Mouse (Mus musculus): ENCODE results near the gene Zfp536.

GRCm38 (mm10) chr7:37433156-37433555 lies 340.3 kb downstream of the Zfp536 start:
- TF ChIP-seq CTCF (IDR thresholded peaks at IDR 0.05; ENCODE audit: extremely low read depth, insufficient read depth, insufficient read length, insufficient replicate concordance) (no peak), POLR2A (IDR thresholded peaks at IDR 0.05; ENCODE audit: low read depth, low read length) (no peak)
